Mouse (Mus musculus) stomach, embryonic 14.5 days (tissue): ENCODE measurements around the gene Rab44. TPM values are rescaled to one million over a fixed set of nuclear protein-coding genes. Genes with fewer than 3 reads are reported as not detected.

Experiments used
- ATAC-seq: fragments of 200-750 bp; cut with Nextera tagmentation; 2 replicates; pipeline ENCODE4 v1.8.0; 2017; ENCODE audit warnings: low read depth, moderate TSS enrichment; ENCODE audit not compliant: insufficient number of reproducible peaks, insufficient read depth, low FRiP score
- H3K27ac ChIP-seq: fragments of 300-500 bp; sonication (generic); 2 replicates; pipeline ENCODE4 v1.5.1; 2014; ENCODE audit warnings: mild to moderate bottlenecking, low read length, moderate library complexity, mixed read lengths
- H3K27me3 ChIP-seq: fragments of 300-500 bp; sonication (generic); 2 replicates; pipeline ENCODE4 v1.6.1; 2014; ENCODE audit warnings: low read length, control low read depth, mixed read lengths; ENCODE audit not compliant: control insufficient read depth, insufficient read depth
- H3K36me3 ChIP-seq: fragments of 300-500 bp; sonication (generic); 2 replicates; pipeline ENCODE4 v1.6.1; 2014; ENCODE audit warnings: mild to moderate bottlenecking, control low read depth, low read length, moderate library complexity, mixed read lengths; ENCODE audit not compliant: control insufficient read depth, insufficient read depth
- H3K4me1 ChIP-seq: fragments of 300-500 bp; sonication (generic); 2 replicates; pipeline ENCODE4 v1.6.1; 2014; ENCODE audit warnings: low read length, control low read depth, mixed read lengths; ENCODE audit not compliant: control insufficient read depth, insufficient read depth
- H3K4me2 ChIP-seq: fragments of 300-500 bp; sonication (generic); replicated peaks from 2 replicates; pipeline ENCODE4 v1.6.1; 2014; ENCODE audit warnings: low read depth, low read length, control low read depth
- H3K4me3 ChIP-seq: fragments of 300-500 bp; sonication (generic); 2 replicates; pipeline ENCODE4 v1.5.1; 2014; ENCODE audit warnings: low read depth, low read length, control low read depth
- H3K9ac ChIP-seq: fragments of 300-500 bp; sonication (generic); replicated peaks from 2 replicates; pipeline ENCODE4 v1.6.1; 2014; ENCODE audit warnings: low read depth, mild to moderate bottlenecking, control low read depth, low read length, moderate library complexity, mixed read lengths
- H3K9me3 ChIP-seq: fragments of 300-500 bp; sonication (generic); 2 replicates; pipeline ENCODE4 v1.6.1; 2016; ENCODE audit warnings: low read depth, low read length, control low read depth; ENCODE audit not compliant: control insufficient read depth
- WGBS: fragments of 180-500 bp; shearing (Covaris S2); extraction: QIAGEN DNeasy Blood & Tissue Kit; methylation state at CpG from one replicate; pipeline ENCODE4 v1.1.7; 2014; 5-methylcytosine and 5-hydroxymethylcytosine counted together
- polyA plus RNA-seq: library from polyadenylated mRNA; unstranded; fragments of >200 nt; fragmentation: Nextera tagmentation; extraction: Ambion mirVana; gene quantifications from 2 replicates; pipeline ENCODE4 v1.2.1, GENCODE M21; 2014

Rab44 gene
- polyA plus RNA-seq, 1 experiment from 2014 or later: 0.39 TPM

DNA sequence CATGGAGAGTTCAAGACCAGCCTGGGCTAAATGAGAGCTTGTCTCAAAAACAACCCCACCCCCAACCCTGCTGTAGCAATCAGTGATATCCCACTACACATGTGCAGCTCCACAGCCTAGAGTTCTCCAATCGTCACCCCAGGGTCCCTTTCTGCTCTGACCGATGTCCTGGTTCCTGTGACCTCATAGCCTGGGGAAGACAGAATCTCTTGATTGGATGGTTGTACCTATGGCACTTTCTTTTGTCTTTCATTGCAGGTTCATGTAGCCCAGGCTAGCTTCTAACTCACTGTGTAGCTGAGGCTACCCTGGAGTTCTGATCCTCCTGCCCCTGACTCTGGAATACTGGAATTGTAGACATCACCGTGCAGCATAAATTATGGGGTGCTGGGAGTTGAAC lies 12.6 kb downstream of the Rab44 start:
- H3K36me3 ChIP-seq: no peaks in the 10 kb centered on the region

DNA sequence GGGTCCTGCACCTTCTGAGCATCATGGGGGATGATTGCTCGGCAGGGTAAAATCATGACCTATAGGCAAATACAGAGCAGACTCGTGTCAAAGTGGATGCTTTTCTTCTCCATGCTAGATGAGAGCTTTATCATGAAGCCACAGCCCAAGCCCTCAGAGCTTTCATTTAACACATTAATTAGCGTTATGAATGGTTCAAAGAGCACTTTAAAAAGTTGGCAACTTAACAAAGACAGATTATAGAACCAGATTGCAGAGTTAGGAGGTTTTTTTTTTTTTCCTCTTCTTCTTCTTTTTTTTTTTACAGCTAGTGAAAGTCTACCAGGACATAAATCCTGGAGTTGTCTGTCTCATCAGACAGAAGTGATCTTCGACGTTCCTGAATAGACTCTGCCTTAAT lies 15.4 kb downstream of the Rab44 start:
- ATAC-seq: no peak
- 60% methylated on average over 5 of the region's 5 CpGs for WGBS
- no peaks in the 10 kb centered on the region for H3K36me3 ChIP-seq
- H3K4me3 ChIP-seq: no peak overlapping the region
- H3K9ac ChIP-seq: no peak overlapping the region
- no peaks in the 10 kb centered on the region for H3K27me3 ChIP-seq
- H3K27ac ChIP-seq: no peak overlapping the region
- H3K9me3 ChIP-seq: no peaks in the 10 kb centered on the region
- 0 out of 2 replicates have a peak, but pooled peaks cover 2% of the 10 kb centered on the region for H3K4me1 ChIP-seq
- no peak overlapping the region for H3K4me2 ChIP-seq

More for the DNA sequence above, 12.6 kb downstream of the Rab44 start:
- no peak overlapping the region for H3K27ac ChIP-seq
- H3K4me3 ChIP-seq: no peak overlapping the region
- WGBS: 87% methylated on average over 3 of the region's 3 CpGs
- no peak overlapping the region for H3K9ac ChIP-seq
- H3K27me3 ChIP-seq: no peaks in the 10 kb centered on the region
- H3K4me1 ChIP-seq: peaks cover 8% of the 10 kb centered on the region
- no peak overlapping the region for H3K4me2 ChIP-seq
- H3K9me3 ChIP-seq: no peaks in the 10 kb centered on the region
- ATAC-seq: no peak

- no peak overlapping the region for H3K27ac ChIP-seq
- no peak overlapping the region for H3K4me3 ChIP-seq
- H3K36me3 ChIP-seq: no peaks in the 10 kb centered on the region
- H3K9me3 ChIP-seq: no peaks in the 10 kb centered on the region
- H3K4me1 ChIP-seq: 0 out of 2 replicates have a peak, but pooled peaks cover 2% of the 10 kb centered on the region
- WGBS: 75% methylated on average over 5 of the region's 5 CpGs
- H3K27me3 ChIP-seq: no peaks in the 10 kb centered on the region
- H3K4me2 ChIP-seq: no peak overlapping the region
- no peak overlapping the region for H3K9ac ChIP-seq
- ATAC-seq: no peak
Measured at GRCm38 (mm10) chr17:29135066-29135465, 21.1 kb downstream of the Rab44 start.

- Histone ChIP-seq H3K4me2 (no peak overlapping the region), H3K9me3 (no peaks in the 10 kb centered on the region), H3K27me3 (no peaks in the 10 kb centered on the region), H3K27ac (no peak overlapping the region), H3K4me3 (no peak overlapping the region), H3K4me1 (0 out of 2 replicates have a peak, but pooled peaks cover 2% of the 10 kb centered on the region), H3K9ac (no peak overlapping the region), H3K36me3 (no peaks in the 10 kb centered on the region)
- no peak for ATAC-seq
- 63% methylated on average over 6 of the region's 6 CpGs for WGBS
Measured at GRCm38 (mm10) chr17:29136236-29136635, 22.3 kb downstream of the Rab44 start.

DNA sequence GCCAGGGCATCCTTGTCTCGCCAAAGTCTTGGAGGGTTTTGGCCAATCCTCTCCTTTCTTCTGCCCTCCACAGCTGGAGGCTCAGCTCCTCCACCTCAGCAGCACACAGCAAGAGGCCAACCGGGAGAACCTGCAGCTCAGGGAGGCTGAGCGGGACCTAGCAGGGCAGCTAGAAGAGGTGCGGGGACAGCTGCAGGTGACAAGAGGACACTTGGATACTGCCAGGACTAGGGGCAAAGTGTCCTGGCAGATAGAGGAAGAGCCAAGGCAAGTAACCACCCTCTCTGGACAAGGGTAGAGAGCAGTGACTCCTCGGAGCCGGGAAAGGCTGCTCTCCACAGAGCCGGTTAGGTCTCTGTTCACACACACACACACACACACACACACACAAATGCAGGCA lies 24.0 kb downstream of the Rab44 start:
- Histone ChIP-seq H3K36me3 (no peaks in the 10 kb centered on the region), H3K27ac (no peak overlapping the region), H3K9ac (no peak overlapping the region), H3K4me2 (no peak overlapping the region), H3K9me3 (no peaks in the 10 kb centered on the region), H3K27me3 (no peaks in the 10 kb centered on the region), H3K4me1 (no peaks in the 10 kb centered on the region), H3K4me3 (no peak overlapping the region)
- whole genome bisulfite sequencing: 79% methylated on average over 7 of the region's 7 CpGs
- ATAC-seq: no peak

GRCm38 (mm10) chr17:29141577-29141976 lies 27.6 kb downstream of the Rab44 start:
- Histone ChIP-seq H3K4me3 (no peak overlapping the region), H3K4me2 (no peak overlapping the region), H3K36me3 (no peaks in the 10 kb centered on the region), H3K27me3 (no peaks in the 10 kb centered on the region), H3K27ac (no peak overlapping the region), H3K4me1 (no peaks in the 10 kb centered on the region), H3K9ac (no peak overlapping the region), H3K9me3 (no peaks in the 10 kb centered on the region; the same call in 1 of the 2 replicates)
- WGBS: 82% methylated on average over 3 of the region's 3 CpGs
- no peak for ATAC-seq

GRCm38 (mm10) chr17:29143266-29143665 lies 29.3 kb downstream of the Rab44 start:
- Histone ChIP-seq H3K27me3 (no peaks in the 10 kb centered on the region), H3K4me3 (no peak overlapping the region), H3K4me1 (no peaks in the 10 kb centered on the region), H3K9ac (no peak overlapping the region), H3K36me3 (no peaks in the 10 kb centered on the region), H3K9me3 (no peaks in the 10 kb centered on the region; the same call in 1 of the 2 replicates), H3K27ac (no peak overlapping the region), H3K4me2 (no peak overlapping the region)
- 85% methylated on average over 8 of the region's 8 CpGs for WGBS
- ATAC-seq: no peak

GRCm38 (mm10) chr17:29145101-29145500 lies 31.2 kb downstream of the Rab44 start:
- Histone ChIP-seq H3K4me1 (no peaks in the 10 kb centered on the region), H3K9me3 (no peaks in the 10 kb centered on the region; the same call in 1 of the 2 replicates), H3K27me3 (no peaks in the 10 kb centered on the region), H3K9ac (no peak overlapping the region), H3K4me2 (no peak overlapping the region), H3K36me3 (no peaks in the 10 kb centered on the region), H3K4me3 (no peak overlapping the region), H3K27ac (no peak overlapping the region)
- no peak for ATAC-seq
- 87% methylated on average over 12 of the region's 12 CpGs for WGBS

GRCm38 (mm10) chr17:29147273-29147672 lies 33.3 kb downstream of the Rab44 start:
- Histone ChIP-seq H3K4me3 (no peak overlapping the region), H3K27me3 (no peaks in the 10 kb centered on the region), H3K27ac (no peak overlapping the region), H3K4me1 (no peaks in the 10 kb centered on the region), H3K9ac (no peak overlapping the region), H3K4me2 (no peak overlapping the region), H3K36me3 (no peaks in the 10 kb centered on the region), H3K9me3 (no peaks in the 10 kb centered on the region; the same call in 1 of the 2 replicates)
- ATAC-seq: no peak
- 75% methylated on average over 14 of the region's 14 CpGs for whole genome bisulfite sequencing
